Mouse (Mus musculus) adrenal gland (tissue): Measurements from ENCODE around the gene Ap1g1.

ENCODE experiments used
- intact Hi-C: fragments of 180-260 bp; cut with DNase I; formaldehyde crosslinking; loops from one replicate; pipeline ENCODE4 v1.15.1; 2025

Ap1g1 gene

GRCm38 (mm10) chr8:109863398-109863797, 85.0 kb downstream of the Ap1g1 start:
- intact Hi-C loops: no loop called here

DNA sequence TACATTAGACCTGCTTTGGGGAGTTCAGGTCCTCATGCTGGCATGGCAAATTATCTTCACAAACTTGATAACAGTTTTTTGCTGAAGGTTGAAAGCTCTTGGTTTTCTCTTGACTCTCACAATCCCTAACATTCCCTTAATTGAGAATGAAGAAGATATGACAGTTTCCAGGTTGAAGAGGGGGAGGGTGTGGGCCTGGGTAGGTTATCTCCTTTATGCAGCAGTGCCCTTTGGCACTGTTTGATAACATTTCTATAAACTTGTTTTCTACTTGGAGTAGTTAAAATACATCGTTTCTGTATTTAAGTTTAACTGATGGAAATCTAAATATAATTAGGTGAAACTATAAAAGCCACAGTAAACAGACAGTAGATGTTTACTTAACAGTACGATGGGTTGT, 86.4 kb downstream of the Ap1g1 start:
- intact Hi-C loops: no loop called here

GRCm38 (mm10) chr8:109865536-109865935, 87.2 kb downstream of the Ap1g1 start:
- intact Hi-C loops: no loop called here

- intact Hi-C loops: no loop called here
Measured at GRCm38 (mm10) chr8:109866690-109867089, 88.3 kb downstream of the Ap1g1 start.

- intact Hi-C loops: no loop called here
Measured at GRCm38 (mm10) chr8:109868003-109868679, 89.8 kb downstream of the Ap1g1 start, which contains the start of gene Phlpp2. TSS of gene Phlpp2 (plus strand) at chr8:109868542.

- intact Hi-C loops: no loop called here
Measured at GRCm38 (mm10) chr8:109868680-109869361, 90.5 kb downstream of the Ap1g1 start.

- intact Hi-C loops: loop anchor here (5.0 kb wide), 1 partner anchor 46 kb away; no protein-coding TSS in a partner anchor
Measured at GRCm38 (mm10) chr8:109871056-109871455, 92.7 kb downstream of the Ap1g1 start.

GRCm38 (mm10) chr8:109873800-109874199, 95.4 kb downstream of the Ap1g1 start:
- intact Hi-C loops: loop anchor here (5.0 kb wide), 1 partner anchor 44 kb away; no protein-coding TSS in a partner anchor

DNA sequence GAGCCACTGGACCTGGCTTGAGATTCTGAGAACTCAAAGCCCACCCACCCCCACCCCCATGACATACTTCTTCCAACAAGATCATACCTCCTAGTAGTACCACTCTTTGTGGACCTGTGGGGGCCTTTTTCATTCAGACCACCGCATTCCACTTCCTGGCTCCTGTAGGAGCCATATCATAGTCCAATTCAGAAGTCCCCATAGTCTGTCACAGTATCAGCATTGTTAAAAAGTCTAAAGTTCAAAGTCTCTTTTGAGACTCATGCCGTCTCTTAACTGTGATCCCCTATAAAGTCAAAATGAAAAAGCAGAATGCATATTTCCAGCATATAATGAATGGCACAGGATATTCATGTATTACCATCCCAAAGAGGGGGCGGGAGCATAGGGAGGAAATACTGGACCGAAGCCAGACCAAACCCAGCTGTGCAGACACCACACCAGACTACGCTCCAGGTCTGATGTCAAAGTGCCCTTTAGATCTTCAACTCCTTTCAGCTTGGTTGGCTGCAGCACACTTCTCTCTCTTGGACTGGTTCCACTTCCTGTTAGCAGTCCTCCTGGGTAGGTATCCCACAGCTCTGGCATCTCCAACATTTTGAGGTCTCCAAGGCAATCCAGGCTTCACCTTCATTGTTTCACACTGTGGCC, 101.8 kb downstream of the Ap1g1 start:
- intact Hi-C loops: no loop called here

- intact Hi-C loops: no loop called here
Measured at GRCm38 (mm10) chr8:109885294-109885693, 106.9 kb downstream of the Ap1g1 start.

DNA sequence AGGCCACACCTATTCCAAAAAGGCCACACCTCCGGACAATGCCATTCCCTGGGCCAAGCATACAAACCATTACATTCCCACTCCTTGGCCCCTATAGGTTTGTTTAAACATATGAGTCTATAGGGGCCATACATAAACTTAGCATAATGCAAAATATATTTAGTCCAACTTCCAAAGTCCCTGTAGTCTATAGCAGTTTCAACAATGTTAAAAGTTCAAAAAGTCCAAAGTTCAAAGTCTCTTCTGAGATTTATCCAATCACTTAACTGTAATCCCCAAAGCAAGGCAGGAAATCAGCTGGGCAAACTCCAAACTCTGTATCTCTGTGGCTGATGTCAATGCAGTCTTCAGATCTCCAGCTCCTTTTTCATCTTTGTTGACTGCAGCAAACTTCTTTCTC, 110.9 kb downstream of the Ap1g1 start:
- intact Hi-C loops: no loop called here

- intact Hi-C loops: no loop called here
Measured at GRCm38 (mm10) chr8:109890794-109891585, 112.6 kb downstream of the Ap1g1 start.

DNA sequence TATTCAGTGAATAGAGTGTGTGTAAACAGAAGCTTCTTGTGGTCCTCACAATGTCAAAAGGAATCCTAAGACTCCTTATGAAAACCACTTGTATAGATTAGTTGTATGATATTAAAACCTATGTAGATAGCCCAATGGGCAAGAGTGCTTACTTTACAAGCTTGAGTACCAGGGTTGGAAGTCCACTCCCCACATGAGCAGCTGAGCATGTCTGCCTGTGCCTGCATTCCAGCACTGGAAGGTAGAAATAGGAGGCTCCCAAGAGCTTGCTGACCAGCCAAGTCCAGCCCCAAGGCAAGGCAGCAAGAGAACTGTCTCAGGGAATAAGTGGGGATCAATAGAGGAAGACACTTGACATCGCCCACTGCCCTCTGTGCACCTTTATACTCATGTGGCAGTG, 116.3 kb downstream of the Ap1g1 start:
- intact Hi-C loops: no loop called here

- intact Hi-C loops: no loop called here
Measured at GRCm38 (mm10) chr8:109895355-109895754, 117.0 kb downstream of the Ap1g1 start.

GRCm38 (mm10) chr8:109902379-109902778, 124.0 kb downstream of the Ap1g1 start:
- intact Hi-C loops: no loop called here

DNA sequence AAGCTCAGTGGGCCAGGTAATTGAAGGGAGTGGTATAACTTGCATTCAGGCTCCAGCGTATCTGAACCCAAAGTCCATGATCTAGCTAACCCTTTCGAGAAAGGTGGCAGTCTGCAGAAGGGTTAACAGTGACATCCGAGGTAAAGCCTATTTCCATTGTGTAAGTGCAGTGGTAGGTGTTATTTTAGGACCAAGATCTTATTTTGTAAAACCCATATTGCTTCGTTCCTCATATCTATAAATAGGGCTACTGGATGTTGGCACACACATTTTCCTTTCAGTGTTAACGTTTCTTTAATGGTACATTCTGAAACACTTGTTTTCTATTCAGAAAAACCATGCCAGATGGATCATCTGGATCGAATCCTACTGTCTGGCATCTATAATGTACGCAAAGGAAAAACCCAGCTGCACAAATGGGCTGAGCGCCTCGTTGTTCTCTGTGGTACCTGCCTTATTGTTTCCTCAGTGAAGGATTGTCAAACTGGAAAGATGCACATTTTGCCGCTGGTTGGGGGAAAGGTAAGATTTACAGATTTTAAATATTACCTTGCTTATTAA, 125.6 kb downstream of the Ap1g1 start:
- intact Hi-C loops: no loop called here

GRCm38 (mm10) chr8:109904928-109905668, 126.7 kb downstream of the Ap1g1 start:
- intact Hi-C loops: no loop called here

- intact Hi-C loops: no loop called here
Measured at GRCm38 (mm10) chr8:109906907-109907306, 128.6 kb downstream of the Ap1g1 start.

DNA sequence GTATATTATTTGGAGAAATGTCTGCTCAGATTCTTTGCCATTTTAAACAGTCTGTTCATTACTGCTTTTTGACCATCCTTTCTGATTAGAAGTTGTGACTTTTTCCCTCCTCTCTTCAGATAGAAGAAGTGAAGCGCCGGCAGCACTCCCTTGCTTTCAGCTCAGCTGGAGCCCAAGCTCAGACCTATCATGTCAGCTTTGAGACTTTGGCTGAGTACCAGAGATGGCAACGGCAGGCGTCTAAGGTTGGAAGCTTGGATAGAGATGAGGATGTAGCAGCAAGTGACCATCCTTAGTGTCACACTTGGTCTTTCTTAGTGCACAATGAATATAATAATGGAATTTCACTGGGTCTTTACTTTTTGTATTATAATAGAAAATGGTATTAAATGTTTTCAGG, 129.0 kb downstream of the Ap1g1 start:
- intact Hi-C loops: no loop called here
